Mouse (Mus musculus) CH12.LX (cell line): ENCODE data around the gene Banf1. TPM values are rescaled to one million over a fixed set of nuclear protein-coding genes. Genes with fewer than 3 reads are reported as not detected.
"Not testable (repeated sequence)": the region's sequence is repeated elsewhere in the genome, so short reads cannot be mapped to it uniquely, and the experiment has no call there.

Experiments
- DNase-seq: peaks from one replicate; pipeline ENCODE4 v3.0.0-alpha.2; 2013; ENCODE audit errors: extremely low read depth
- H3K27ac ChIP-seq: 2 replicates; pipeline ENCODE4 v1.5.1; 2012; ENCODE audit warnings: low read depth, mild to moderate bottlenecking, control low read depth, moderate library complexity; ENCODE audit not compliant: insufficient read depth
- H3K27me3 ChIP-seq: replicated peaks from 2 replicates; pipeline ENCODE3; 2012; ENCODE audit warnings: inconsistent platforms
- H3K36me3 ChIP-seq, 2 experiments: replicated peaks in 1 of 2; 2 replicates each; pipeline versions ENCODE3 to v1.6.1; 2012; ENCODE audit warnings: inconsistent platforms in 1 of 2, low read length in 1 of 2, mild to moderate bottlenecking in 1 of 2, mixed read lengths in 1 of 2, moderate library complexity in 1 of 2; ENCODE audit not compliant: control insufficient read depth in 1 of 2, insufficient read depth in 1 of 2
- H3K4me1 ChIP-seq, 2 experiments: 2 replicates each; pipeline ENCODE4 v1.6.1; 2012; ENCODE audit warnings: inconsistent platforms in 1 of 2, moderate library complexity in 1 of 2; ENCODE audit not compliant: insufficient read depth in 2 of 2, control insufficient read depth in 1 of 2
- H3K4me2 ChIP-seq: 2 replicates; pipeline ENCODE4 v1.6.1; 2012; ENCODE audit warnings: low read depth, mild to moderate bottlenecking, control low read depth; ENCODE audit not compliant: poor library complexity, insufficient read depth, severe bottlenecking
- H3K4me3 ChIP-seq, 3 experiments: fragments of 150-350 bp in 1 of 3; sonication (generic) in 1 of 3; replicated peaks in 1 of 3; 2 replicates each; pipeline versions ENCODE3 to v1.5.1; 2011 to 2012; ENCODE audit warnings: low read depth in 2 of 3, low read length in 2 of 3, mild to moderate bottlenecking in 2 of 3, moderate library complexity in 2 of 3, control low read depth in 1 of 3, improper control_type of control experiment in 1 of 3, inconsistent platforms in 1 of 3, mixed read lengths in 1 of 3; ENCODE audit not compliant: poor library complexity in 1 of 3
- H3K79me2 ChIP-seq: replicated peaks from 2 replicates; pipeline ENCODE4 v1.6.1; 2012; ENCODE audit warnings: mild to moderate bottlenecking, moderate library complexity; ENCODE audit not compliant: control insufficient read depth, poor library complexity, insufficient read depth, severe bottlenecking; ENCODE audit errors: extremely low read depth
- H3K9ac ChIP-seq: 2 replicates; pipeline ENCODE4 v1.6.1; 2012; ENCODE audit warnings: low read depth, mild to moderate bottlenecking, control low read depth, moderate library complexity; ENCODE audit not compliant: insufficient read depth
- H3K9me3 ChIP-seq: replicated peaks from 2 replicates; pipeline ENCODE3; 2012; ENCODE audit warnings: low read length, inconsistent platforms, mixed read lengths
- CHD1 ChIP-seq: IDR thresholded peaks from 2 replicates; pipeline ENCODE4 v1.6.1; 2012; ENCODE audit warnings: low read depth, low read length, improper control_type of control experiment, inconsistent platforms
- CHD2 ChIP-seq: IDR thresholded peaks from 2 replicates; pipeline ENCODE4 v1.6.1; 2011; ENCODE audit warnings: low read length, improper control_type of control experiment
- ETS1 ChIP-seq: conservative IDR thresholded peaks from 2 replicates; pipeline ENCODE4 v1.6.1; 2012; ENCODE audit warnings: low read depth, mild to moderate bottlenecking, inconsistent platforms, low read length, improper control_type of control experiment, moderate library complexity
- GABPA ChIP-seq: IDR thresholded peaks from 2 replicates; pipeline ENCODE4 v1.6.1; 2012; ENCODE audit warnings: low read depth, low read length, improper control_type of control experiment, inconsistent platforms; ENCODE audit not compliant: insufficient replicate concordance
- JUN ChIP-seq: IDR thresholded peaks from 2 replicates; pipeline ENCODE4 v1.6.1; 2011; ENCODE audit warnings: low read depth, mild to moderate bottlenecking, low read length, improper control_type of control experiment, moderate library complexity; ENCODE audit not compliant: insufficient read depth
- JUND ChIP-seq: conservative IDR thresholded peaks from 2 replicates; pipeline ENCODE4 v1.6.1; 2011; ENCODE audit warnings: low read depth, low read length, improper control_type of control experiment
- MAFK ChIP-seq: IDR thresholded peaks from 2 replicates; pipeline ENCODE4 v1.6.1; 2011; ENCODE audit warnings: low read length, improper control_type of control experiment; ENCODE audit not compliant: insufficient replicate concordance
- MAZ ChIP-seq: IDR thresholded peaks from 2 replicates; pipeline ENCODE4 v1.6.1; 2012; ENCODE audit warnings: low read depth, mild to moderate bottlenecking, inconsistent platforms, low read length, improper control_type of control experiment, moderate library complexity
- MEF2A ChIP-seq: IDR thresholded peaks from 2 replicates; pipeline ENCODE4 v1.6.1; 2014; ENCODE audit warnings: low read depth, mild to moderate bottlenecking, inconsistent platforms, low read length, improper control_type of control experiment, borderline replicate concordance
- MYC ChIP-seq: IDR thresholded peaks from 2 replicates; pipeline ENCODE4 v1.6.1; 2011; ENCODE audit warnings: low read depth, mild to moderate bottlenecking, improper control_type of control experiment, low read length
- POLR2A ChIP-seq: IDR thresholded peaks from 2 replicates; pipeline ENCODE4 v1.6.1; 2011; ENCODE audit warnings: low read depth, mild to moderate bottlenecking, improper control_type of control experiment, low read length
- POLR2AphosphoS2 ChIP-seq: IDR thresholded peaks from 2 replicates; pipeline ENCODE4 v1.6.1; 2011; ENCODE audit warnings: low read depth, low read length, improper control_type of control experiment
- RCOR1 ChIP-seq: conservative IDR thresholded peaks from 2 replicates; pipeline ENCODE4 v1.6.1; 2012; ENCODE audit warnings: low read depth, mild to moderate bottlenecking, inconsistent platforms, low read length, improper control_type of control experiment
- TCF12 ChIP-seq: IDR thresholded peaks from 2 replicates; pipeline ENCODE4 v1.6.1; 2014; ENCODE audit warnings: low read depth, mild to moderate bottlenecking, inconsistent platforms, low read length, improper control_type of control experiment
- UBTF ChIP-seq: IDR thresholded peaks from 2 replicates; pipeline ENCODE4 v1.6.1; 2012; ENCODE audit warnings: low read depth, mild to moderate bottlenecking, inconsistent platforms, low read length, improper control_type of control experiment, moderate library complexity
- USF2 ChIP-seq: conservative IDR thresholded peaks from 2 replicates; pipeline ENCODE4 v1.6.1; 2011; ENCODE audit warnings: low read depth, low read length, improper control_type of control experiment
- ZMIZ1 ChIP-seq: IDR thresholded peaks from 2 replicates; pipeline ENCODE4 v1.6.1; 2012; ENCODE audit warnings: low read depth, mild to moderate bottlenecking, inconsistent platforms, low read length, improper control_type of control experiment
- ZNF384 ChIP-seq: IDR thresholded peaks from 2 replicates; pipeline ENCODE4 v1.6.1; 2012; ENCODE audit warnings: low read depth, low read length, improper control_type of control experiment, inconsistent platforms
- dilution Hi-C: fragments of 300-500 bp; cut with MboI; formaldehyde crosslinking; loops from 2 replicates; pipeline ENCODE4 v1.14.3; 2020; ENCODE audit warnings: low sequenced_read_pairs; ENCODE audit not compliant: extremely low pct_unique_long_range_greater_than_20kb, extremely low pct_ligation_motif_present
- in situ Hi-C: fragments of 300-500 bp; cut with MboI; formaldehyde crosslinking; loops from 3 replicates; pipeline ENCODE4 v1.14.3; 2019; ENCODE audit warnings: low sequenced_read_pairs, low pct_ligation_motif_present, low pct_unique_long_range_greater_than_20kb, mixed read lengths
- polyA plus RNA-seq: library from polyadenylated mRNA; unstranded; fragments of >175 nt; gene quantifications from 2 replicates; pipeline ENCODE4 v1.2.1, GENCODE M21; 2012; ENCODE audit warnings: low read depth; ENCODE audit not compliant: insufficient read length
- total RNA-seq, 2 experiments: library from RNA; depleted of rRNA; stranded (reverse); fragments of 300-350 nt in 1 of 2; fragments of >200 nt in 1 of 2; gene quantifications; 2 replicates each; pipeline ENCODE4 v1.2.3; 2012 to 2014

Gene Banf1
- total and polyA plus RNA-seq, 3 experiments: 176 to 450 (median 273) TPM

GRCm38 (mm10) chr19:5356080-5356479, 10.9 kb downstream of the Banf1 start:
- H3K36me3 ChIP-seq: peaks cover 0 to 5% of the 10 kb centered on the region in 2 experiments
- dilution Hi-C loops: no loop called here
- peak; percentile 31 for DNase-seq
- in situ Hi-C loops: no loop called here
- no peaks in the 10 kb centered on the region for H3K9me3 ChIP-seq
- H3K27me3 ChIP-seq: no peaks in the 10 kb centered on the region
- TF ChIP-seq JUND (no peak), POLR2A (no peak), MEF2A (no peak), ZMIZ1 (no peak), JUN (no peak), UBTF (no peak), TCF12 (no peak), USF2 (no peak), CHD2 (no peak), GABPA (no peak), MAZ (no peak), MYC (no peak), CHD1 (no peak), ZNF384 (no peak), RCOR1 (no peak), POLR2AphosphoS2 (no peak), ETS1 (no peak)
- TF ChIP-seq, all 38 proteins: peak for 0
- no peaks in the 10 kb centered on the region for H3K79me2 ChIP-seq
- peaks cover 7 to 19% of the 10 kb centered on the region in 2 experiments for H3K4me1 ChIP-seq
- no peak overlapping the region for H3K27ac ChIP-seq
- H3K9ac ChIP-seq: no peak overlapping the region
- no peak overlapping the region for H3K4me2 ChIP-seq
- H3K4me3 ChIP-seq: no peak overlapping the region

- in situ Hi-C loops (no loop called here), dilution Hi-C loops (no loop called here)
- H3K4me1 ChIP-seq: peaks cover 0 to 7% of the 10 kb centered on the region in 2 experiments; a peak in 2 of 4 replicates
- H3K4me3 ChIP-seq: no peak overlapping the region
- H3K9ac ChIP-seq: no peak overlapping the region
- no peak overlapping the region for H3K27ac ChIP-seq
- TF ChIP-seq POLR2A (no peak), MAFK (no peak)
- no peak for DNase-seq
- H3K79me2 ChIP-seq: no peaks in the 10 kb centered on the region
- H3K36me3 ChIP-seq: no peaks in the 10 kb centered on the region
- no peaks in the 10 kb centered on the region for H3K27me3 ChIP-seq
- no peaks in the 10 kb centered on the region for H3K9me3 ChIP-seq
- H3K4me2 ChIP-seq: no peak overlapping the region
Measured at GRCm38 (mm10) chr19:5353609-5354008, 13.4 kb downstream of the Banf1 start.

DNA sequence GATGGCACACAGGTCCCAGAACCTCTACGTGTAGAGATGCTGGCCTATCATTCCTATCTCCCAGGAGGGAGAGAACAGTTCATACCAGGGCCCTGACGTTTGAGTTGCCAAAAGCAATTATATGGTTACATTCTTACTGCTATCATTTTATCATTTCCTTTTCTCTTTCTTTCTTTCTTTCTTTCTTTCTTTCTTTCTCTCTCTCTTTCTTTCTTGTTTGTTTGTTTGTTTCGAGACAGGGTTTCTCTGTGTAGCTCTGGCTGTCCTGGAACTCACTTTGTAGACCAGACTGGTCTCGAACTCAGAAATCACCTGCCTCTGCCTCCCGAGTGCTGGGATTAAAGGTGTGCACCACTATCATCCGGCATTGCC, 17.5 kb downstream of the Banf1 start, which contains the start of gene Cst6:
Gene Cst6, minus strand, starts transcription at position 73 of the 372 bp plus-strand sequence.
- dilution Hi-C loops, in situ Hi-C loops, H3K27me3 ChIP-seq, H3K36me3 ChIP-seq, H3K27ac ChIP-seq, DNase-seq, H3K9ac ChIP-seq, H3K4me3 ChIP-seq, H3K9me3 ChIP-seq, H3K79me2 ChIP-seq: not testable (repeated sequence)
- H3K4me1 ChIP-seq: peaks cover 5 to 18% of the 10 kb centered on the region in 2 experiments
- H3K4me2 ChIP-seq: peak within 1 kb of the TSS; percentile 33
